Mouse (Mus musculus) kidney, embryonic 14.5 days (tissue): ENCODE results near the gene Pm20d2. TPM values are rescaled to one million over a fixed set of nuclear protein-coding genes. Genes with fewer than 3 reads are reported as not detected.

ENCODE experiments used
- ATAC-seq: fragments of 200-750 bp; cut with Nextera tagmentation; 2 replicates; pipeline ENCODE4 v1.8.0; 2017; ENCODE audit warnings: moderate number of reproducible peaks, mild to moderate bottlenecking, moderate TSS enrichment, moderate library complexity; ENCODE audit not compliant: low FRiP score, low TSS enrichment
- H3K27ac ChIP-seq: fragments of 300-500 bp; sonication (generic); 2 replicates; pipeline ENCODE4 v1.5.1; 2014; ENCODE audit warnings: low read depth, mild to moderate bottlenecking, low read length, moderate library complexity, mixed read lengths
- H3K27me3 ChIP-seq: fragments of 300-500 bp; sonication (generic); 2 replicates; pipeline ENCODE4 v1.6.1; 2014; ENCODE audit warnings: mild to moderate bottlenecking, low read length; ENCODE audit not compliant: control insufficient read depth, insufficient read depth
- H3K36me3 ChIP-seq: fragments of 300-500 bp; sonication (generic); 2 replicates; pipeline ENCODE4 v1.6.1; 2014; ENCODE audit warnings: low read length, mixed read lengths; ENCODE audit not compliant: control insufficient read depth, insufficient read depth
- H3K4me1 ChIP-seq: fragments of 300-500 bp; sonication (generic); 2 replicates; pipeline ENCODE4 v1.6.1; 2014; ENCODE audit warnings: low read length, mixed read lengths; ENCODE audit not compliant: control insufficient read depth, insufficient read depth
- H3K4me2 ChIP-seq: fragments of 300-500 bp; sonication (generic); replicated peaks from 2 replicates; pipeline ENCODE4 v1.6.1; 2014; ENCODE audit warnings: low read depth, mild to moderate bottlenecking, low read length
- H3K4me3 ChIP-seq: fragments of 300-500 bp; sonication (generic); 2 replicates; pipeline ENCODE4 v1.5.1; 2014; ENCODE audit warnings: mild to moderate bottlenecking, low read length
- H3K9ac ChIP-seq: fragments of 300-500 bp; sonication (generic); 2 replicates; pipeline ENCODE4 v1.6.1; 2014; ENCODE audit warnings: low read depth, mild to moderate bottlenecking, low read length, moderate library complexity
- H3K9me3 ChIP-seq: fragments of 300-500 bp; sonication (generic); 2 replicates; pipeline ENCODE4 v1.6.1; 2016; ENCODE audit warnings: low read length; ENCODE audit not compliant: control insufficient read depth
- WGBS: fragments of 180-500 bp; shearing (Covaris S2); extraction: QIAGEN DNeasy Blood & Tissue Kit; methylation state at CpG from one replicate; pipeline ENCODE4 v1.1.7; 2014; 5-methylcytosine and 5-hydroxymethylcytosine counted together
- polyA plus RNA-seq: library from polyadenylated mRNA; unstranded; fragments of >200 nt; fragmentation: Nextera tagmentation; extraction: Ambion mirVana; gene quantifications from 2 replicates; pipeline ENCODE4 v1.2.1, GENCODE M21; 2014

The Pm20d2 gene
- 0.70 and 1.1 TPM in 2 replicates for polyA plus RNA-seq

GRCm38 (mm10) chr4:33189735-33190036 lies at the start of gene Pm20d2:
TSS of gene Pm20d2 (minus strand) at chr4:33189737.
- WGBS, result 14% methylated on average over 6 of the region's 6 CpGs
- no peak for ATAC-seq

DNA sequence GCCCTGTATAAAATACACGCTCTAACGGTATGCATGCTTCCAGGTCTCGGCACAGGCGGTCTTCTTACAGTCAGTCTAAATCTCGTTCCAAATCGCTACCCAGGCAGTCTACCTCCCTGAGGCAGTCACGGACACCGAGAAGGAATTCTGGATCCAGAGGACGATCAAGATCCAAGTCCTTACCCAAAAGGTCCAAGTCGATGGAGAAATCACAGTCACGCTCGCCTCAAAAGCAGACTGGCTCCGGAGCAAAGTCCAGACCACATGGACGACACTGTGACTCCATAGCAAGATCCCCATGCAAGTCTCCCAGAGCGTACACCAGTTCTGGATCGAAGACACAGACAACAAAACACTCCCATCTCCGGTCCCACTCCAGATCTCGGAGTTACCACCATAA lies 41.3 kb upstream of the Pm20d2 start:
- Histone ChIP-seq H3K4me1 (no peaks in the 10 kb centered on the region), H3K9me3 (no peaks in the 10 kb centered on the region), H3K27ac (no peak overlapping the region), H3K4me2 (no peak overlapping the region), H3K36me3 (no peaks in the 10 kb centered on the region), H3K27me3 (no peaks in the 10 kb centered on the region), H3K4me3 (no peak overlapping the region), H3K9ac (no peak overlapping the region)
- ATAC-seq, result no peak
- WGBS, result 84% methylated on average over 18 of the region's 18 CpGs

More at GRCm38 (mm10) chr4:33189735-33190036, at the start of gene Pm20d2:
- Histone ChIP-seq H3K27me3 (no peaks in the 10 kb centered on the region; the same call in 1 of the 2 replicates), H3K4me3 (peak within 1 kb of the TSS; percentile 62), H3K4me1 (no peaks in the 10 kb centered on the region), H3K9ac (peak within 1 kb of the TSS; percentile 76), H3K27ac (peak within 1 kb of the TSS; percentile 56; the same call in 1 of the 2 replicates), H3K9me3 (no peaks in the 10 kb centered on the region), H3K4me2 (peak within 1 kb of the TSS; percentile 68), H3K36me3 (no peaks in the 10 kb centered on the region)

DNA sequence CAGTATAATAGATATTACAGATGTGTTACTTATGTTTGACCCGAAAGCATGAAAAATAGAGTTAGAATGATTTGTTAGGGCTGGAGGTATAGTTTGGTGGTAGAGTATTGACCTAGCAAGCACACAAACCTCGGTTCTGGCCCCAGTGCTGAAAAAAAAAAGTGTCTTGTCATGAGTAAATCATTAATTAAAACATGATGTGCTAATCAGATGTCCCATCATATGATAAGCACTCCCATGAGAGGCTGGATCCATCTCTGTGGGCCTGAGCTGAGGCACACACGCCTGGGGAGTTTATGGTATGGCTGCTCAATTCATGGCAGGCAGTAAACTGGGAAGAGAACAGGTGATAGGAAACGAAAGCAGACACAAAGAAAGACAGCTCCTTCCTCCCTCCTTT lies 40.1 kb upstream of the Pm20d2 start:
- H3K4me3 ChIP-seq, result no peak overlapping the region
- 73% methylated on average over 4 of the region's 4 CpGs for WGBS
- H3K9ac ChIP-seq, result no peak overlapping the region
- no peaks in the 10 kb centered on the region for H3K36me3 ChIP-seq
- no peaks in the 10 kb centered on the region for H3K4me1 ChIP-seq
- H3K27me3 ChIP-seq, result no peaks in the 10 kb centered on the region
- no peak overlapping the region for H3K27ac ChIP-seq
- H3K9me3 ChIP-seq, result no peaks in the 10 kb centered on the region
- ATAC-seq, result no peak
- no peak overlapping the region for H3K4me2 ChIP-seq

DNA sequence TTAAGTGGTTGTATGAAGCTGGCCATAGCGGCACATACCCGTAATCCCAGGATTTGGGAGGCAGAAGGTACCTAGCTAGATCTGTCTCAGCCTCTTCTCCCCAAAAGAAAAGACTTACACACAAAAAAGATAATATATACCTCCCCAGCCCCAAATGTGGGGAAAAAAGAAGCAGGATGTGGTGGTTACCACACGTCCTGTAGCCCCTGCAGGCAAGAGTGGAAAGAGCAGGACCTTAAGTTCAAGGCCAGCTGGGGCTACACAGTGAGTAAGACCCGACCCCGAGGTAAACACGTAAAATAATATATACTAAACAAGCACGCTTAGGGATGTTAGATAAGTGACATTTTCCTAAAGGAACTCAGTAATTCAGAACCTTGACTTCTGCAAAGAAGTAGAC lies 37.6 kb upstream of the Pm20d2 start:
- no peaks in the 10 kb centered on the region for H3K4me1 ChIP-seq
- no peaks in the 10 kb centered on the region for H3K9me3 ChIP-seq
- WGBS, result 87% methylated on average over 7 of the region's 7 CpGs
- no peaks in the 10 kb centered on the region for H3K36me3 ChIP-seq
- H3K9ac ChIP-seq, result no peak overlapping the region
- H3K4me2 ChIP-seq, result no peak overlapping the region
- no peak overlapping the region for H3K4me3 ChIP-seq
- H3K27me3 ChIP-seq, result no peaks in the 10 kb centered on the region
- H3K27ac ChIP-seq, result no peak overlapping the region
- ATAC-seq, result no peak

GRCm38 (mm10) chr4:33224003-33224675 lies 34.6 kb upstream of the Pm20d2 start:
- H3K36me3 ChIP-seq, result no peaks in the 10 kb centered on the region
- WGBS, result 83% methylated on average over 7 of the region's 7 CpGs
- H3K27me3 ChIP-seq, result no peaks in the 10 kb centered on the region
- no peak overlapping the region for H3K4me2 ChIP-seq
- no peak overlapping the region for H3K4me3 ChIP-seq
- H3K9me3 ChIP-seq, result no peaks in the 10 kb centered on the region
- ATAC-seq, result no peak
- no peak overlapping the region for H3K9ac ChIP-seq
- H3K4me1 ChIP-seq, result no peaks in the 10 kb centered on the region
- H3K27ac ChIP-seq, result no peak overlapping the region

GRCm38 (mm10) chr4:33221847-33222246 lies 32.3 kb upstream of the Pm20d2 start:
- 61% methylated on average over 1 of the region's 1 CpGs for WGBS
- H3K4me3 ChIP-seq, result no peak overlapping the region
- no peaks in the 10 kb centered on the region for H3K36me3 ChIP-seq
- H3K27me3 ChIP-seq, result no peaks in the 10 kb centered on the region
- H3K4me1 ChIP-seq, result no peaks in the 10 kb centered on the region
- H3K27ac ChIP-seq, result no peak overlapping the region
- no peak overlapping the region for H3K9ac ChIP-seq
- ATAC-seq, result no peak
- H3K9me3 ChIP-seq, result no peaks in the 10 kb centered on the region
- H3K4me2 ChIP-seq, result no peak overlapping the region

GRCm38 (mm10) chr4:33208881-33209841 lies 19.6 kb upstream of the Pm20d2 start, which contains the start of gene Srsf12:
TSS of gene Srsf12 (plus strand) at chr4:33208991.
- peak within 1 kb of the TSS; percentile 72 for H3K4me3 ChIP-seq
- no peaks in the 10 kb centered on the region for H3K27me3 ChIP-seq
- WGBS, result 2% methylated on average over 63 of the region's 65 CpGs
- ATAC-seq, result peak; percentile 75
- no peak within 1 kb of the TSS for H3K27ac ChIP-seq
- H3K9ac ChIP-seq, result peak within 1 kb of the TSS; percentile 73
- peaks cover 8% of the 10 kb centered on the region; the same call in 1 of the 2 replicates for H3K4me1 ChIP-seq
- H3K4me2 ChIP-seq, result peak within 1 kb of the TSS; percentile 99
- H3K36me3 ChIP-seq, result no peaks in the 10 kb centered on the region
- peaks cover 3% of the 10 kb centered on the region; the same call in 1 of the 2 replicates for H3K9me3 ChIP-seq

- H3K36me3 ChIP-seq, result no peaks in the 10 kb centered on the region
- H3K27me3 ChIP-seq, result no peaks in the 10 kb centered on the region
- H3K4me2 ChIP-seq, result no peak overlapping the region
- 69% methylated on average over 2 of the region's 2 CpGs for WGBS
- no peak overlapping the region for H3K27ac ChIP-seq
- H3K4me3 ChIP-seq, result no peak overlapping the region
- no peak overlapping the region for H3K9ac ChIP-seq
- peaks cover 8% of the 10 kb centered on the region; the same call in 1 of the 2 replicates for H3K4me1 ChIP-seq
- ATAC-seq, result no peak
- H3K9me3 ChIP-seq, result no peaks in the 10 kb centered on the region; the same call in 1 of the 2 replicates
Observed at GRCm38 (mm10) chr4:33207551-33207950, 18.0 kb upstream of the Pm20d2 start.

DNA sequence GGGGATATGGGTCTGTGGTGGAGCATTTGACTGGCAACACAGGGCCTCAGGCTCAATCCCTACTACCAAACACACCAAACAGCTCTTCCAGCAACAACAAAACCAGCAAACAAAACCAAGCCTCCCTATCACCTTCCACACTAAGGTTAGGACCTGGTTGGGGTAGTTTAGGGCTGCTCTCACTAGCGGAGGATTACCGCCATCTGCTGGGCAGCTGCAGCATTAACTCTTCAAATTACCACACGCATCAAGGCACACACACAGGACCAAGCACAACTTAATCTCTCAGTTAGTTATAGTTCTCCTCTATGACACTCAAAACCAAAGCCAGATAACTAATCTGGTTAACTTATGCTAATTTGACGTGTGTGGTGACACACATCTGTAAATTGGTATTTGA lies 15.1 kb upstream of the Pm20d2 start:
- H3K27me3 ChIP-seq, result no peaks in the 10 kb centered on the region
- WGBS, result 5% methylated on average over 4 of the region's 4 CpGs
- H3K4me2 ChIP-seq, result no peak overlapping the region
- H3K4me3 ChIP-seq, result no peak overlapping the region
- ATAC-seq, result no peak; the same call in 1 of the 2 replicates
- H3K4me1 ChIP-seq, result peaks cover 8% of the 10 kb centered on the region; the same call in 1 of the 2 replicates
- no peaks in the 10 kb centered on the region for H3K36me3 ChIP-seq
- H3K27ac ChIP-seq, result no peak overlapping the region
- H3K9ac ChIP-seq, result no peak overlapping the region
- H3K9me3 ChIP-seq, result no peaks in the 10 kb centered on the region
